Mouse (Mus musculus): ENCODE data around the gene E130218I03Rik.

GRCm38 (mm10) chr4:134288397-134289256, 45.2 kb downstream of the E130218I03Rik start:
- no peak for TF ChIP-seq POLR2A (IDR thresholded peaks at IDR 0.05; ENCODE audit: low read depth, low read length)
- TF ChIP-seq CTCF (conservative IDR thresholded peaks at IDR 0.05; ENCODE audit: insufficient read depth, insufficient read length, low read depth, low read length): no peak

Measured in kidney, adult 2 months (tissue).